Mouse (Mus musculus): ENCODE data around the gene Lctl.

DNA sequence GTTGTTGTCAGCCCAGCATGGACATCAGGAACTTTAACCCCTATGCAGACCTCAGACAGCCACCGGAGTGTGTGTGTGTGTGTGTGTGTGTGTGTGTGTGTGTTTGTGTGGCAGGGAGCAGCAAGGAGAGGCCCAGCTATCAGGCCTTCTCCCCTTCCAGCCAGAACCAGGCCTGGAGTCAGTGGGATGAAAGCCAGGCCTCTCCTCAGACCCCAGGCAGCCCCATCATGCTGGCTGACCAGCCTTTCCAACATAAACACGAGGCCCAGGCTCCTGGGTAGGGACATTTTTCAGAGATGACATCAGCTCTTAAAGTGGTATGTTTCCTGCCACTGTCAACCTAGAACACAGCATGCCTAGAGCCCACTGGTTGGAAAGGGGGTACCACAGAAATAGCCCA, 2.3 kb upstream of the Lctl start:
- no peak for TF ChIP-seq CTCF (IDR thresholded peaks at IDR 0.05; ENCODE audit: low read depth)
- TF ChIP-seq EP300 (IDR thresholded peaks at IDR 0.05; ENCODE audit: low read depth), result no peak

Measured in liver, embryonic 14.5 days (tissue).